Mouse (Mus musculus): ENCODE data around the gene Rxrb. TPM values are rescaled to one million over a fixed set of nuclear protein-coding genes. Genes with fewer than 3 reads are reported as not detected.

Rxrb gene
- polyA plus RNA-seq, 1 experiment: 143 TPM

DNA sequence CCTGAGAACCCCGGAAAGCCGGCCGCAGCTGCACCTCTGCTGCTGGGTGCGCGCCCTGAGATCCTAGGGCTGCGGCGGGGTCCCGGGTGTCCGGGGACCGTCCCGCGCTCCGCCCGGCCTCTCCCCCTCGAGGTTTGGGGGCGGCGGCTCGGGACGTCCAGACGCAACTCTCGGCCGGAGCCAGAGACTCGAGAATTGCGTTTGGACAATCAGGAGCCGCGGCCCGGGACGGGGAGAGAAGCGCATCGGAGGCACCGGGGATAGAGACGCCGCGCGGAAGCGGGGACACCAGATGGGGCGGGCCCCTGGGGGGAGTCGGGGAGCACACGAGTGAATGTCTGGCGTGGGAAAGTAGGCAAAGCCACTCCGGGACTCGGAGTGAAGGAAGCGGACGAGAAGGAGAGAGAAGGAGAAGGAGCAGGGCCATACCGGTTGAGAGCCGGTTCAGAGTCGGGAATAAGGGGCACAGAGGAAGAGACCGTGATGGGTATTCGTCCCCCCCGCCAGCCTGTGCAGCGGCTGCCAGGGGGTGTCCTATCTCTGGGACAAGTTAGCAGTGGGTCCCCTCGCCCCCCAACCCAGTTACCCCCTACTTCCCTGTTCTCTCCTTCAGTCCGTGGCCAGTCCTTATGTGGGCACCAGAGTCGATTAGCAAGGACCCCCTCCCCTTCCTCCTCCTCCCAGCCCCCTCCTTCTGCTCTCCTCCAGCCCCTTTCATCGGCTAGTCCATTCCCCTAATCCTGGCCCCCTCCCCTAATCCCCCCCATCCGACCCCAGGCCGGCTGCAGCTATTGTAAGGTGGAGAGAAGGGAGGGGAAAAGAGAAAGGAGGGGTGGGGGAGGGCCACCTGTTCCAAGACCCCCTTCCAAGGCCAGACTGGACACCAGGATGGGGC lies 6.5 kb upstream of the Rxrb start:
- no peak for DNase-seq
- Histone ChIP-seq H3K27me3 (ENCODE audit: control insufficient read depth, insufficient read depth, low read length) (no peaks in the 10 kb centered on the region), H3K27ac (ENCODE audit: control insufficient read depth, insufficient read depth, low read length) (no peak overlapping the region; the same call in 1 of the 2 replicates), H3K4me1 (replicated peaks; ENCODE audit: control insufficient read depth, insufficient read depth, low read length) (peaks cover 39% of the 10 kb centered on the region), H3K4me3 (ENCODE audit: control insufficient read depth, insufficient read depth, low read length) (peak overlapping the region; percentile 74), H3K36me3 (ENCODE audit: control insufficient read depth, insufficient read depth, low read length) (no peaks in the 10 kb centered on the region)
- WGBS: 4% methylated on average over 57 of the region's 57 CpGs
- TF ChIP-seq CTCF (IDR thresholded peaks at IDR 0.05; ENCODE audit: borderline replicate concordance, control insufficient read depth, extremely low read depth, insufficient read depth, low read length, poor library complexity) (0 out of 2 replicates have a peak, but pooled peaks have one; percentile 5), POLR2A (IDR thresholded peaks at IDR 0.05; ENCODE audit: control insufficient read depth, extremely low read depth, insufficient read depth, low read length, poor library complexity) (peak; percentile 19; the same call in 1 of the 2 replicates)

DNA sequence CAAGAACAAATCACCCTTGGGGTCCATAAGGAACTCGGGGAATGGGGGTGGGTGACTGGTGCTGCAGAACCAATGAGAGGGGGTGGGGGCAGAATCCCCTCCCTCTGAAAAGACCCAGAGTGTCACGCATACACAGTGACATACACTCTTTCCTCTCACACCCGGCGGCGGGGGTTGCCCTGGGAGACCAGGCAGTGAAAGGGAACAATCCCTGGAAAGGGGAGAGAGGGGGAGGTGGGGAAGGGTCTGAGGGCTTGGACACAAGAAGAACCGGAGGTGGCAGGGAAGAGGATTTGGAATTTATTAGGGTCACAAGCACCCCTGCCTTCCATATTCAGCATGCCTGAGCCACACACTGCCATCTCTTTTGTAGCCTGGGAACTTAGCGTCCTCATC lies 5.9 kb upstream of the Rxrb start:
- 76% methylated on average over 7 of the region's 7 CpGs for WGBS
- DNase-seq: no peak
- H3K4me1 ChIP-seq (replicated peaks; ENCODE audit: control insufficient read depth, insufficient read depth, low read length): peaks cover 46% of the 10 kb centered on the region
- TF ChIP-seq CTCF (IDR thresholded peaks at IDR 0.05; ENCODE audit: borderline replicate concordance, control insufficient read depth, extremely low read depth, insufficient read depth, low read length, poor library complexity) (no peak), POLR2A (IDR thresholded peaks at IDR 0.05; ENCODE audit: control insufficient read depth, extremely low read depth, insufficient read depth, low read length, poor library complexity) (no peak)
- no peaks in the 10 kb centered on the region for H3K36me3 ChIP-seq (ENCODE audit: control insufficient read depth, insufficient read depth, low read length)
- H3K4me3 ChIP-seq (ENCODE audit: control insufficient read depth, insufficient read depth, low read length): no peak overlapping the region
- no peak overlapping the region for H3K27ac ChIP-seq (ENCODE audit: control insufficient read depth, insufficient read depth, low read length)
- H3K27me3 ChIP-seq (ENCODE audit: control insufficient read depth, insufficient read depth, low read length): no peaks in the 10 kb centered on the region

DNA sequence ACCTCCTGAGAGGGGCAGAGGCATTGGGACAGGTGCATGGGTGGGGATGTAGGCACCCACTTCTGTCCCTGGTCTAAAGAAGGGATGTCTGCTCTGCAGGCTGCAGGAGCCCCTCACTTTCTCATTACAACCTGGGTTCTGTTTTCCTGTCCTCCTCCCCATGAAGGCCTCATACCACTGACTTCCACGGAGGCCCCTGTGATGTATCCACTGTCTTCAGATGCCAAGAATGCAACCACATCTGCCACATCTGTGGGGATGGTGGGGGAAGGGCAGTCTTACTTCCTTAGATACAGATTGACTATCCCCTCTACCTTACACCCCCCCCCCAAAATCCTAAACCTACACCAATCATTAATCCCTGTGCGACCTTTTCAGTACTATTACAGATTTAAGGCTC lies 5.4 kb upstream of the Rxrb start:
- DNase-seq: no peak
- no peak for TF ChIP-seq POLR2A (IDR thresholded peaks at IDR 0.05; ENCODE audit: control insufficient read depth, extremely low read depth, insufficient read depth, low read length, poor library complexity)
- TF ChIP-seq CTCF (IDR thresholded peaks at IDR 0.05; ENCODE audit: borderline replicate concordance, control insufficient read depth, extremely low read depth, insufficient read depth, low read length, poor library complexity): no peak

DNA sequence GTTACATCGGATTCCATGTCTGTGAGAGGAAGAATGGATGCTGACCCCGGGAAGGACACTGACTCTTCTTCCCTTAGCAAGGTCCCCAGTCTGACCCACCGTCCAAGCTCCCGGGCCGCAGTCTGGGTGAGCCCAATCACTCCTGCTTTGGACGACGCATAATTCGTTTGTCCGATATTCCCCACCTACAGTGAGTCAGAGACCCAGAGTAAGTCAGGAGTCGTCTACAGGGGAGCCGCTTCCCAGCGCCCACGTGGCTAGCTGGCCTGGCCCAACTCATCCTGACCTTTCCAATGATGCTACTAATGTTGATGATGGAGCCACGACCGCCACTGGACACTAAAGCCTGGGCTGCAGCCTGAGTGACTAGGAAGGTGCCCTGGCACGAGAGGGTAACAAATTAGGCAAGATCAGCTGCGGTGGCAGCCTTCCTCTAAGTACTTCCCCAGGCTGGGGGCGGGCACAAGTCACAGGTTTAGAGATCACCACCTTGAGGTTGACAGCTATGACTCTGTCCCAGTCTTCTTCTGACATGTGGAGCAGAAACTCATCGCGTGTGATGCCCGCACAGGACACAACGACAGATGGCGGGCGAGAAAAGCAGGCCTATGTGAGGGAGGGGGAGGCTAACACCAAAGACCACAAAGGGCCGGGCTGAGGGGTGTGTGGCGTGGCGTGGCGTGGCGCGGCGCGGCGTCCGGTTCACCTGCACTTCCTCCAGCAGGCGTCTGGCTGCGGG lies 4.5 kb upstream of the Rxrb start:
- peak; percentile 58 for DNase-seq
- TF ChIP-seq POLR2A (IDR thresholded peaks at IDR 0.05; ENCODE audit: control insufficient read depth, extremely low read depth, insufficient read depth, low read length, poor library complexity) (no peak), CTCF (IDR thresholded peaks at IDR 0.05; ENCODE audit: borderline replicate concordance, control insufficient read depth, extremely low read depth, insufficient read depth, low read length, poor library complexity) (no peak)
- H3K27me3 ChIP-seq (ENCODE audit: control insufficient read depth, insufficient read depth, low read length): no peaks in the 10 kb centered on the region
- no peaks in the 10 kb centered on the region for H3K36me3 ChIP-seq (ENCODE audit: control insufficient read depth, insufficient read depth, low read length)
- H3K4me3 ChIP-seq (ENCODE audit: control insufficient read depth, insufficient read depth, low read length): peak overlapping the region; percentile 69
- H3K27ac ChIP-seq (ENCODE audit: control insufficient read depth, insufficient read depth, low read length): peak overlapping the region; percentile 19
- 10% methylated on average over 29 of the region's 36 CpGs for WGBS
- H3K4me1 ChIP-seq (replicated peaks; ENCODE audit: control insufficient read depth, insufficient read depth, low read length): peaks cover 48% of the 10 kb centered on the region

More for the DNA sequence above, 5.4 kb upstream of the Rxrb start:
- WGBS: 45% methylated on average over 2 of the region's 2 CpGs
- H3K36me3 ChIP-seq (ENCODE audit: control insufficient read depth, insufficient read depth, low read length): no peaks in the 10 kb centered on the region
- no peak overlapping the region for H3K4me3 ChIP-seq (ENCODE audit: control insufficient read depth, insufficient read depth, low read length)
- no peaks in the 10 kb centered on the region for H3K27me3 ChIP-seq (ENCODE audit: control insufficient read depth, insufficient read depth, low read length)
- no peak overlapping the region for H3K27ac ChIP-seq (ENCODE audit: control insufficient read depth, insufficient read depth, low read length)
- peaks cover 48% of the 10 kb centered on the region for H3K4me1 ChIP-seq (replicated peaks; ENCODE audit: control insufficient read depth, insufficient read depth, low read length)

DNA sequence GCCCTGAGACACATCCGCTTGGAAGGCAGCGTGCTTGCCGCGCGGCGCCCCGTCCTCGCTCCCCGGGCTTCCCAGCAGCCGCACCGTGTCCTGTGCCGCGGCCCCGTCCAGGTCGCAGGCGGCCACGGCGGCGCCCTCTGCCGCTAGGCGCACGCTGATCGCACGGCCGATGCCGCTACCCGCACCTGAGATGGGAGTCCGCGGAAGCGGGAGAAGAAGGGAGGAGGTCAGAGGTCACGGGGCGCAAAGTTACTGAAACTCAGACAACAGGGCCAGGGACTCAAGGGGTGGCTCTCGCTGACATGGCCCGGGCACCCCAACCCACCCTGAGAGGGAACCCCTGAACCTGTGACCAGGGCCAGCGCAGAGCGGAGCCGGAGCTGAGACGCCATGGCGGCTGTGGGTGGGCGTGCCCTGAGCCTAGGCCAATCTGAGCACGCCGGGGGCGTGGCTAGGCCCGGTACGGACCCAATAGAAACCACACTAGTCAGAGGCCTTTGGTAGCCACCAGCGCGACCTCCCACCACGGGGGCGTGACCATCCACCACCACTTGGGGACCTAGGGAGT lies 3.9 kb upstream of the Rxrb start, which contains the start of gene H2-Ke6:
Gene H2-Ke6, minus strand, starts transcription at position 405 of the 568 bp plus-strand sequence.
- TF ChIP-seq CTCF (IDR thresholded peaks at IDR 0.05; ENCODE audit: borderline replicate concordance, control insufficient read depth, extremely low read depth, insufficient read depth, low read length, poor library complexity) (0 out of 2 replicates have a peak, but pooled peaks have one; percentile 9), POLR2A (IDR thresholded peaks at IDR 0.05; ENCODE audit: control insufficient read depth, extremely low read depth, insufficient read depth, low read length, poor library complexity) (peak; percentile 58; the same call in 1 of the 2 replicates)
- H3K4me3 ChIP-seq (ENCODE audit: control insufficient read depth, insufficient read depth, low read length): peak within 1 kb of the TSS; percentile 69
- peak within 1 kb of the TSS; percentile 32 for H3K27ac ChIP-seq (ENCODE audit: control insufficient read depth, insufficient read depth, low read length)
- H3K27me3 ChIP-seq (ENCODE audit: control insufficient read depth, insufficient read depth, low read length): no peaks in the 10 kb centered on the region
- DNase-seq: peak; percentile 92
- 2% methylated on average over 49 of the region's 49 CpGs for WGBS
- peaks cover 53% of the 10 kb centered on the region for H3K4me1 ChIP-seq (replicated peaks; ENCODE audit: control insufficient read depth, insufficient read depth, low read length)
- H3K36me3 ChIP-seq (ENCODE audit: control insufficient read depth, insufficient read depth, low read length): no peaks in the 10 kb centered on the region

Measured in thymus, adult 2 months (tissue).